Mouse (Mus musculus) heart, embryonic 14.5 days (tissue): ENCODE measurements at regions not wholly inside any gene's neighbourhood (a gene's known extent, or its start where the extent isn't known, plus 50 kb on each side); places are given as distances from the start of the nearest gene placed in this dataset.

Experiments used
- ATAC-seq: fragments of 200-750 bp; cut with Nextera tagmentation; 2 replicates; pipeline ENCODE4 v1.8.0; 2017; ENCODE audit warnings: low read depth, moderate TSS enrichment; ENCODE audit not compliant: insufficient number of reproducible peaks, insufficient read depth, low FRiP score
- H3K27ac ChIP-seq, 2 experiments: fragments of 200-500 bp in 1 of 2; fragments of 300-500 bp in 1 of 2; sonication (generic) in 1 of 2; replicated peaks in 1 of 2; 2 replicates each; pipeline ENCODE4 v1.5.1; 2012 to 2014; ENCODE audit warnings: low read depth in 2 of 2, low read length in 2 of 2, control low read depth in 1 of 2, mild to moderate bottlenecking in 1 of 2, mixed read lengths in 1 of 2; ENCODE audit not compliant: control insufficient read depth in 1 of 2, insufficient read depth in 1 of 2
- H3K27me3 ChIP-seq: fragments of 300-500 bp; sonication (generic); 2 replicates; pipeline ENCODE4 v1.6.1; 2014; ENCODE audit warnings: mild to moderate bottlenecking, low read length, control low read depth; ENCODE audit not compliant: control insufficient read depth, insufficient read depth
- H3K36me3 ChIP-seq: fragments of 300-500 bp; sonication (generic); 2 replicates; pipeline ENCODE4 v1.6.1; 2014; ENCODE audit warnings: mild to moderate bottlenecking, control low read depth, low read length, mixed read lengths; ENCODE audit not compliant: control insufficient read depth, insufficient read depth
- H3K4me1 ChIP-seq, 2 experiments: fragments of 200-500 bp in 1 of 2; fragments of 300-500 bp in 1 of 2; sonication (generic) in 1 of 2; 2 replicates each; pipeline ENCODE4 v1.6.1; 2012 to 2014; ENCODE audit warnings: low read length in 2 of 2, control low read depth in 1 of 2, mixed read lengths in 1 of 2; ENCODE audit not compliant: control insufficient read depth in 2 of 2, insufficient read depth in 2 of 2
- H3K4me2 ChIP-seq: fragments of 300-500 bp; sonication (generic); 2 replicates; pipeline ENCODE4 v1.6.1; 2014; ENCODE audit warnings: mild to moderate bottlenecking, low read length
- H3K4me3 ChIP-seq, 2 experiments: fragments of 200-500 bp in 1 of 2; fragments of 300-500 bp in 1 of 2; sonication (generic) in 1 of 2; 2 replicates each; pipeline ENCODE4 v1.5.1; 2012 to 2014; ENCODE audit warnings: low read length in 2 of 2, mild to moderate bottlenecking in 2 of 2, control low read depth in 1 of 2, low read depth in 1 of 2, moderate library complexity in 1 of 2; ENCODE audit not compliant: control insufficient read depth in 1 of 2, insufficient read depth in 1 of 2
- H3K9ac ChIP-seq: fragments of 300-500 bp; sonication (generic); 2 replicates; pipeline ENCODE4 v1.6.1; 2014; ENCODE audit warnings: mild to moderate bottlenecking, low read length
- H3K9me3 ChIP-seq: fragments of 300-500 bp; sonication (generic); 2 replicates; pipeline ENCODE4 v1.6.1; 2016; ENCODE audit warnings: low read length, control low read depth; ENCODE audit not compliant: control insufficient read depth
- WGBS: fragments of 180-500 bp; shearing (Covaris S2); extraction: QIAGEN DNeasy Blood & Tissue Kit; methylation state at CpG from one replicate; pipeline ENCODE4 v1.1.7; 2014; 5-methylcytosine and 5-hydroxymethylcytosine counted together

GRCm38 (mm10) chr13:51258752-51259721 lies 88.2 kb downstream of the Nxnl2 start:
- H3K36me3 ChIP-seq: no peaks in the 10 kb centered on the region
- no peak overlapping the region for H3K4me2 ChIP-seq
- no peak for ATAC-seq
- WGBS: 60% methylated on average over 13 of the region's 13 CpGs
- H3K4me1 ChIP-seq: no peaks in the 10 kb centered on the region
- H3K27ac ChIP-seq: no peak overlapping the region
- H3K9ac ChIP-seq: no peak overlapping the region
- no peak overlapping the region for H3K4me3 ChIP-seq
- no peaks in the 10 kb centered on the region for H3K9me3 ChIP-seq
- H3K27me3 ChIP-seq: no peaks in the 10 kb centered on the region

GRCm38 (mm10) chr13:51261619-51262018 lies 90.8 kb downstream of the Nxnl2 start:
- Histone ChIP-seq H3K36me3 (no peaks in the 10 kb centered on the region), H3K4me1 (no peaks in the 10 kb centered on the region), H3K27ac (no peak overlapping the region), H3K4me2 (no peak overlapping the region), H3K9ac (no peak overlapping the region), H3K9me3 (no peaks in the 10 kb centered on the region), H3K4me3 (no peak overlapping the region), H3K27me3 (no peaks in the 10 kb centered on the region)
- ATAC-seq: no peak
- WGBS: 76% methylated on average over 8 of the region's 8 CpGs

- Histone ChIP-seq H3K4me1 (peaks cover under 1 to 3% of the 10 kb centered on the region in 2 experiments; a peak in 2 of 4 replicates), H3K9ac (no peak overlapping the region), H3K36me3 (no peaks in the 10 kb centered on the region), H3K4me2 (no peak overlapping the region), H3K27ac (no peak overlapping the region), H3K27me3 (no peaks in the 10 kb centered on the region), H3K9me3 (0 out of 2 replicates have a peak, but pooled peaks cover 6% of the 10 kb centered on the region), H3K4me3 (no peak overlapping the region)
- WGBS: 86% methylated on average over 4 of the region's 4 CpGs
- no peak for ATAC-seq
These were observed 102.0 kb downstream of the Nxnl2 start for GRCm38 (mm10) chr13:51272786-51273185.

- no peak overlapping the region for H3K4me2 ChIP-seq
- H3K27me3 ChIP-seq: no peaks in the 10 kb centered on the region
- no peak overlapping the region for H3K4me3 ChIP-seq
- H3K4me1 ChIP-seq: peaks cover 5 to 6% of the 10 kb centered on the region in 2 experiments
- no peak for ATAC-seq
- WGBS: 51% methylated on average over 5 of the region's 5 CpGs
- H3K9ac ChIP-seq: no peak overlapping the region
- H3K36me3 ChIP-seq: no peaks in the 10 kb centered on the region
- 0 out of 4 replicates have a peak overlapping the region, but pooled peaks of 1 of the 2 experiments have one; percentile 31 for H3K27ac ChIP-seq
- 0 out of 2 replicates have a peak, but pooled peaks cover 6% of the 10 kb centered on the region for H3K9me3 ChIP-seq
These were observed 103.8 kb downstream of the Nxnl2 start for GRCm38 (mm10) chr13:51274639-51275038.

DNA sequence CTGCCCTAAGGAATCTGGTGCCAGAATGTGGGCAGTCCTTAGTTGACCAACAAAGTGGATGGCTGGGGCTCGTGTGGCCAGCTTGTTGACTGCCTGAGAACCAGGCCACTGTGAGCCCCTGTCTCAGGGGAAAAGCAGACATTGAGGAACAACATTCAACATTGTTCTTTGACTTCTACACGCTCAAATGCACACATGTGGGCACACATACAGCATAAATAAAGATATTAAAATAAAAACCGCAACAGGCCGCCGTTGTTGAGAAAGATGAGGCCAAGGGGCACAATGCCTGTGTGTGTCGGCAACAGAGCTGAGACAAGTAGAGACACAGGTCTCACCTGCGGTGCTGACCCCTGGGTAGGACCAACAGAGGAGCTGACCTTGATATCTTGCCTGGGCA lies 105.8 kb downstream of the Nxnl2 start:
- H3K9ac ChIP-seq: no peak overlapping the region
- WGBS: 86% methylated on average over 7 of the region's 7 CpGs
- no peak overlapping the region for H3K4me3 ChIP-seq
- no peaks in the 10 kb centered on the region for H3K36me3 ChIP-seq
- no peak overlapping the region for H3K4me2 ChIP-seq
- no peak for ATAC-seq
- H3K27me3 ChIP-seq: no peaks in the 10 kb centered on the region
- no peak overlapping the region for H3K27ac ChIP-seq
- peaks cover 16 to 18% of the 10 kb centered on the region in 2 experiments for H3K4me1 ChIP-seq
- 0 out of 2 replicates have a peak, but pooled peaks cover 5% of the 10 kb centered on the region for H3K9me3 ChIP-seq

DNA sequence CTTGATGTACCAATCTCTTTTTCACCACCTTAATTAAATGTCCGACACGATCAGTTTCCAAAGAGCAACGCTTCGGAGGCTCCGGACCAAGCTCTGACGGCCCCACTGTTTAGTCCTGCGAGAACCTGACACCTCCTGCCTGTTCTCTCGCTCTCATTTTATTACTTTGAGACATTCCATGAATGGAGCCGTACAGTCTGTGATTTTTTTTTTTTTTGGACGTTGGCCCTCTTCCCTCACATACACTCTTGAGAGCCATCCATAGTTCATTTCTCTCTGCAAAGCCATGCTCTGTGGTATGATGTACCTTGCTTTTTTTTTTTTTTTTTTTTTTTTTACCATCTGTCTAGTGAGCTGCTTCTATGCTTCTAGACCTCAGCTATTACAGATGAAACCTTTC lies 106.7 kb downstream of the Nxnl2 start:
- Histone ChIP-seq H3K27ac (no peak overlapping the region), H3K4me3 (no peak overlapping the region)

DNA sequence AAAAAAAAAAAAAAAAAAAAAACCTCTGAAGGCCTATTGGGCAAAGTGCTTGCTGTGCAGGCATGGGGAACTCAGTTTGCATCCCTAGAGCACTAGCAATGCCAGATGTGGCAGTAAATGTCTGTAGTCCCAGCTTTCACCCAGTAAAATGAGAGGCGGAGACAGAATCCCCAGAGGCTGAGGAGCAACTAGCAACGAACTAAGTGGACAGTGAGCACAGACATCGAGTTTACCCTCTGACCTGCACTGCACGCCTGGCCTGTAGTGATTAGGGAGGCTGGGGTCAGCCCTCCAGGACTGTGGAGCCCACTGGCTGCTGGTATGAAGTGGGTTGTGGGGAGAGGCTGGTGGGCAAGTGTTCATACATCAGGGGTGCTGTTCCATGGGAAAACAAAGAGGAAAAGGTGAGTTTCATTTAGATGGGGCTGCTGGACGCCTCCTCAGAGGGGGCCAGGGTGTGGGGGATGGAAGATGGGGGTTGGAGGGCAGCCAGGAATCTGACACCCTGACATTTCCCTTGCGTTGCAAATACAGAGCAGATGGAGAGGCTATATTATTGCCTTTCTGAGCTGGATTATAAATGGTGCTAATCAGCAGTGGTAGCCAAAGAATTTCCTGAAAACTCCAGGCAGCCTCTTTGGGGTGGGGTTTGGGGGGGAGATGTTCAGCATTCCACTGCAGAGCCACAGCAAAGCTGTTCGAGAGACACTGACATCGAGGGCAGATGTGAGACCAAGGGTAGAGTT lies 109.0 kb downstream of the Nxnl2 start:
- WGBS: 10% methylated on average over 8 of the region's 8 CpGs
- peak overlapping the region; percentile 49 to 80 for H3K27ac ChIP-seq
- H3K27me3 ChIP-seq: no peaks in the 10 kb centered on the region
- H3K4me3 ChIP-seq: no peak overlapping the region
- peaks cover 16 to 18% of the 10 kb centered on the region in 2 experiments for H3K4me1 ChIP-seq
- H3K9ac ChIP-seq: no peak overlapping the region
- peaks cover 4% of the 10 kb centered on the region; the same call in 1 of the 2 replicates for H3K9me3 ChIP-seq
- no peaks in the 10 kb centered on the region for H3K36me3 ChIP-seq
- no peak overlapping the region for H3K4me2 ChIP-seq
- peak; percentile 80 for ATAC-seq

More for the DNA sequence above, 106.7 kb downstream of the Nxnl2 start:
- H3K36me3 ChIP-seq: no peaks in the 10 kb centered on the region
- WGBS: 80% methylated on average over 10 of the region's 10 CpGs
- H3K9me3 ChIP-seq: no peaks in the 10 kb centered on the region
- H3K4me1 ChIP-seq: peaks cover 16 to 18% of the 10 kb centered on the region in 2 experiments
- no peaks in the 10 kb centered on the region for H3K27me3 ChIP-seq
- H3K4me2 ChIP-seq: no peak overlapping the region
- ATAC-seq: no peak
- H3K9ac ChIP-seq: no peak overlapping the region
